Mouse (Mus musculus) left cerebral cortex, adult 2 months (tissue): ENCODE measurements around the gene Tox2. TPM values are rescaled to one million over a fixed set of nuclear protein-coding genes. Genes with fewer than 3 reads are reported as not detected.

Experiments used
- DNase-seq, 2 experiments: peaks; one replicate each; pipeline ENCODE4 v3.0.0; 2021 to 2022; ENCODE audit warnings: low spot score in 2 of 2, mixed read lengths in 1 of 2; ENCODE audit errors: extremely low spot score in 1 of 2
- H3K27ac ChIP-seq: fragments of 200-600 bp; 2 replicates; pipeline ENCODE4 v1.8.1; 2022
- H3K4me3 ChIP-seq: fragments of 200-600 bp; 2 replicates; pipeline ENCODE4 v1.8.1; 2022
- CTCF ChIP-seq: fragments of 200-600 bp; IDR thresholded peaks from 2 replicates; pipeline ENCODE4 v1.8.1; 2022; ENCODE audit warnings: antibody characterized with exemption, mild to moderate bottlenecking, moderate library complexity
- intact Hi-C: fragments of 180-260 bp; cut with DNase I; formaldehyde crosslinking; loops from one replicate; pipeline ENCODE4 v1.15.1; 2025
- total RNA-seq, 2 experiments: library from RNA; stranded (reverse); gene quantifications; 2 replicates each; pipeline ENCODE4 v1.2.3; 2021

Gene Tox2
- total RNA-seq, 2 experiments from 2014 or later = 27.8 to 28.4 TPM

DNA sequence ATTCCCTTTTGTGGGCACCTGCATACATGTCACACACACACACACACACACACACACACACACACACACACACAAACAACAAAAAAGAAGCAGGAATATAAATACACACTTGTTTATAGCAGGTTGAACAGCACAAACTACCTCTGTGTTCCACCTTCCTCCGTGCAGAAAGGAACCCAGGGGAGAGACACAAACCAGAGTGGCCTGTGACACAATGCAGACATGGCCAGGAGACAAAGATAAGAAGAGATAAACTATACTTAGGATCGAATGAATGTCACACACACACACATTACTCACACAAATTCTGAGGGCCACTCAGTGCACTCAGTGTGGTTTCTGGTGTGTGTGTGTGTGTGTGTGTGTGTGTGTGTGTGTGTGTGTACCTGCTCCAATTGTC is 156.3 kb downstream of the Tox2 start:
- no peak for DNase-seq
- TF ChIP-seq CTCF = no peak
- intact Hi-C loops = no loop called here
- Histone ChIP-seq H3K4me3 (no peak overlapping the region), H3K27ac (no peak overlapping the region)

DNA sequence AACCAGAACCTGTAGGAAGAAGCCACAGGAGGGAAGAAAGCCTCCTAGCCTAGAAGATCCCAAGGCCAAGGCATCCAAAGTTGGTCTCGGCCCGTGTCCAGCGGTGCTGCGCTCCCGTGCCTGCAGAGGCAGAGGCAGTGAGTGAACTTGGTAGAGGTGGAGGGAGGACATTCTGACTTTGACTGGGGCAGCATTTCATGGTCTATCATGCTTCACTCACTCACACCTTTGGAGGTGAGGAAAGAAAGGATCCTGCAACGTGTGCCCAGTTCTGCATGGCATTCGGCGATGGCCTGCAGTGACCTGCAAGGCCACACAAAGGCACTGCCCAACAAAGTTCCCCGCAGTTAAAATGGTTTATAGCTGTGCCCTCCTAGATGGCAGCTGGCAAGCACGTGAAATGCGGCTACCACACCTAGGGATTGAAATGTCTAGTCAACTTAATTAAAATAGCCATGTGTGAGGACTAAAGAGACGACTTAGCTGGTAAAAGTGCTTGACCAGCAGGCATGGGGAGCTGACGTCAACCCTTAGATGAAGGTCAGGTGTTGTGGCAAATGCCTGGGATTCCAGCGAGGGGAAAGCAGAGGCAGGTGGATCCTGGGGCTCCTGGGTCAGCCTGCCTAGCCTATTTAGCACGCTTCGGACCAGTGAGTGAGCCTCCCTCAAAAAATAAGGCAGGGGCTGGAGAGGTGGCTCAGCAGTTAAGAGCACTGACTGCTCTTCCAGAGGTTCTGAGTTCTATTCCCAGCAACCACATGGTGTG is 158.1 kb downstream of the Tox2 start:
- intact Hi-C loops = no loop called here
- H3K27ac ChIP-seq = no peak overlapping the region
- no peak overlapping the region for H3K4me3 ChIP-seq
- no peak for DNase-seq
- TF ChIP-seq CTCF = no peak

DNA sequence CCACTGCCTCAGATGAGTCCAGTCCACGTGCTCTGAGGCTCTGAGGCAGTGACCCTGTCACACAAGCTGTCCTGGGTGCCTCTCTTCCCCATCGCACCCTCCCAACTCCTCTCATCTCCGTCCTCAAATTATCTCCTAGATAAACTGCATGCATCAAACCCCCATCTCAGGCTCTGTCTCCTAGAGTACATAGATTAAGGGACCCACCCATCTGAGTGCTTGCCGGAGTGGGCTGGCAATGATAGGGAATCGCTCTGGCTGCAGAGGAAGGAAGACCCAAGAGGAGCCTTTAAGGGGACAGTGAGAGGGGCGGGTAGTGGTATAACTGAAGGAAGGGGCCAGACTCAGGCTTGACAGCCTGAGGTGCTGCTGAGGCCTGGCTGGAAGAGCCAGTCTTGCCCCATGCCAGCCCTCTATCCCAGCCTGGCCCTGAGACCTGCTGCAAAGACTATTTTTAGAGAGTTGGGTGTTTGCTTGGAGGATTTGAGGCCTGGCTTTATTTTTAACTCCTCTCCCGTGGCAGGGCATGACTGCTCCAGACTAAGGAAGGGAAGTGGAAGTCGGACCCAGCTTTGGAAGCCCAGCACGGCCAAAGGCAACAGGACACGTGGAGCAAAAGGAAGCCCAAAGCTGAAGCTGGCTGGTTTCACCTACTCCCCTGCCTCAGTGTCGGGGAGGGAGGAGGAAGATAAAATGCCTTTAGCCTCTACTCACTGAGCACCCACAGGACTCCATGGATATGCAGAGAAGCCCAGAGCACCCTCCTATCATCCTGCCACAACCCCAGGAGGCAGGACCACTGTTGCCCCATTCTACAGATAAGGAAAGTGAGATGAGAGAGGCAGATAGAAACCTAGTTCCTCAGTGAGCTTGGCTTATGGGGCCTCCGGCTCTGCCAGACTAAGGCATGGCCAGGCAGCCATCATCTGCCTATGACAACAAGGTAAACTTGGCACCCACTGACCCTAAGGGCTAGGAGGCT is 160.3 kb downstream of the Tox2 start:
- TF ChIP-seq CTCF = no peak
- no peak overlapping the region for H3K27ac ChIP-seq
- H3K4me3 ChIP-seq = no peak overlapping the region
- intact Hi-C loops = no loop called here
- no peak for DNase-seq

DNA sequence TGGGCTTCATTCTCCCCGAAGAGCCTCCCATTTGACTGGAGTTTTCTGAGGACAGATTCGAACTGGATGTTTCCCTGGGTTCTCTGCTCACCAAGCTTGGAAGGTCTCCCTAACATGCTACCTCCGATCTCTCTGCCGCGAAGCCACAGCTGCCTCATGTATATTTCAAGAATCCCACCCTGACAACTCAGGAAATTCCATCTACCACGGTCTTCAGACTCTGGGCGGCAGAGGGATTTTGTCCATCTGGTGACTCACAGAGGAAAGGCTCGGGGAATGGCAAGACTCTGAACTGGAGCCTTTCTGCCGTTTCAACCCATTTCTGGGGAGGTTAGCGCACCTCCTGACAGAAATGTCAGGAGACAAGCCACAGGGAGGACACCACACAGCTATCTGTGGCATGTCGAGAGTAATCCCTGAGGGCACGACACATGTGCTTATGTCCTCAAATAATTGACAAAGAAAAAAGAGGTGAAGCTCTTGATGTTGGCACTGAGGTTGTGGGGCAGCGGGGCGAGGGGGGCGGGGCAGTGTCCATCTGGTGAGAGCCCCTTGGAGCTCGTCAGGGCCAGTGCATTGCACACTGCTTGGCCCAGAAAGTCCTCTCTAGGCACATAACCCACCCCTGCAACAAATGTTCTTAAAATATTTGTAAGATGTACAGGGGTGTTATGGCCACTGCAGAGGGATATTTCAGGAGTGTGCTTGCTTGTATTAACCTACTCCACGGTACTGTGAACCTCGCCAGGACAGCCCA is 162.0 kb downstream of the Tox2 start:
- no peak overlapping the region for H3K4me3 ChIP-seq
- no peak overlapping the region for H3K27ac ChIP-seq
- intact Hi-C loops = no loop called here
- DNase-seq = no peak
- TF ChIP-seq CTCF = no peak

DNA sequence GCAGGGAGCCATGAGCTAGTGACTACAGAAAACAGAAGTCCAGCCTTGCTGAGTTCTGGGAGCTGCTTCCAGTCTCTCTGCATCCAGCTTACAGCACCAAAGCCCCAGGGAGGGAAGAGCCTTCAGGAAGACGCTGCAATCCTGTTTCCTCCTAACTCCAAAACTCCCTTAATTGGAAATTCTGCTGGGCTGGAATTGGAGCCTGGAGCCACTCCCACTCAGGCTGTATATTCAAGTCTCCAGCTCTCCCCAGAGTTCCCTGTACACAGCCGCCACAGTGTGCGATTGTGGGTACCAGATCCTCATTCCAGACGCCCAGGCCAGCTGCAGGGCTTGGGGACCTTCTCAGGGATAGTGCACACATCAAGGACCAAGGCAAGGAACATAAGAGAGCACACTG is 167.2 kb downstream of the Tox2 start:
- intact Hi-C loops = no loop called here
- no peak overlapping the region for H3K4me3 ChIP-seq
- DNase-seq = no peak
- H3K27ac ChIP-seq = no peak overlapping the region
- no peak for TF ChIP-seq CTCF

DNA sequence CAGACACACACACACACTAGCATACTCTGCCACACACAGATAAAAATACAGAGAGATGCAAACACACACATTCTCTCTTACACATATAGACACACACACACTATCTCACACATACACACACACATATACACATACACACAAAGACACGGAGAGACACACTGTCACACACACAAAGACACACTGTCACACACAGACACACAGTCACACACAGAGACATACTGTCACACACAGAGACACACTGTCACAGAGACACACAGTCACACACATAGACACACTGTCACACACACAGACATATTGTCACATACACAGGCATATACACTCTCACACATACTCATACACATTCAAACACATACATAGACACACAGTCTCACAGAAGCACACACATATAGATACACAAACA is 169.7 kb downstream of the Tox2 start:
- TF ChIP-seq CTCF = no peak
- no peak overlapping the region for H3K27ac ChIP-seq
- intact Hi-C loops = no loop called here
- H3K4me3 ChIP-seq = no peak overlapping the region
- no peak for DNase-seq

Other genes starting within 250 kb of the Tox2 start
- gene Sgk2, start 215.8 kb upstream of the Tox2 start, total RNA-seq = under 1 TPM; 0.26 to 0.66 TPM
- gene Ift52, start 185.8 kb upstream of the Tox2 start, total RNA-seq = 10 to 100 TPM; 32.9 to 35.2 TPM
- 1 to 10 TPM; 1.2 to 2.0 TPM for gene Mybl2, start 148.4 kb upstream of the Tox2 start, total RNA-seq
- not detected for gene Gtsf1l, start 115.3 kb upstream of the Tox2 start, total RNA-seq
- under 1 TPM; 0.63 to 0.81 TPM for gene Jph2, start 194.9 kb downstream of the Tox2 start, total RNA-seq
- gene Oser1, start 221.6 kb downstream of the Tox2 start, total RNA-seq = 10 to 100 TPM; 20.7 to 23.8 TPM
- 10 to 100 TPM; 67.7 to 70.7 TPM for gene Gdap1l1, start 235.4 kb downstream of the Tox2 start, total RNA-seq